Comparison of ENCODE assay signal across 13 mouse cellular contexts in the genomic region with DNA sequence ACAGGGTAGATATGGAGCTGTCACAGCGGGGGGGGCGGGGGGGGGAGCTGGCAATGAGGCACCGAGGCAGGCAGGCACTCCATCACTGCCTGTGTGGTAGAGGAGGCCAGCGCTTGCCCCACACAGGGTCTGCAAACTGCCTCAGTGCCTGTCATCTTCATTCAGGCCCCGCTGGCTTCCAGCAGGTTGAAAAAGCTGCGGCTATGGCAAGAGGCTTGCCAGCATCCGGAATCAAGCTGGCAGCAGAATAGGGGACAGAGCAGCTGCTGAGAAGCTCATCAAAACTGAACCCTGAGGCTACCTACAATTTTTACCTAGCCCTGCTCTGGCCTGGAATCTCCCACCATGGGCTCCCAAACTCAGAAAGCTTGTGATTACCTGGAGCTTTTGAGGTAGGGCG. TPM values are rescaled to one million over a fixed set of nuclear protein-coding genes. Genes with fewer than 3 reads are reported as not detected.
DNase-seq lines count a peak whose midpoint lies in the region; ATAC-seq and TF ChIP-seq lines count a peak whose summit lies in the region.
"Had no signal": no experiment of that assay in that cellular context is flagged by ENCODE, and none has a peak within 500 bp of the region (broad histone marks: within the 10 kb centered on the region; RNA-seq: fewer than 3 reads in every experiment).

No protein-coding gene starts in this region.

- no peak for DNase-seq in layer of hippocampus, adult 2 months (ENCODE audit: low spot score in 2 of 2)
- DNase-seq in layer of hippocampus, adult 18-20 months (ENCODE audit: low spot score in 2 of 2): no peak
- DNase-seq in brain, embryonic 14.5 days (ENCODE audit: low read depth): peak; percentile 74
- peak; percentile 49 for DNase-seq in forebrain, postnatal 0 days
- DNase-seq in midbrain, postnatal 0 days (ENCODE audit: low spot score): peak; percentile 74
- no peak for DNase-seq in layer of hippocampus, postnatal 14 days (ENCODE audit: low spot score in 2 of 2)
- DNase-seq in right cerebral cortex, postnatal 10 days (ENCODE audit: low spot score in 2 of 2): no peak
- DNase-seq: cerebellum, adult 9-10 months; gastrocnemius, postnatal 14 days; kidney, adult 8-10 months; liver, embryonic 13.5 days; right cerebral cortex, postnatal 25 days had no signal

- peaks cover 20% of the 10 kb centered on the region for H3K4me1 ChIP-seq in forebrain, postnatal 0 days (ENCODE audit: insufficient read depth)
- peaks cover 32% of the 10 kb centered on the region for H3K4me1 ChIP-seq in midbrain, postnatal 0 days (ENCODE audit: insufficient read depth, low read length)
- H3K4me1 ChIP-seq: liver, embryonic 13.5 days had no signal

- H3K4me3 ChIP-seq in layer of hippocampus, adult 2 months: no peak overlapping the region
- no peak overlapping the region for H3K4me3 ChIP-seq in forebrain, postnatal 0 days (ENCODE audit: low read depth, low read length)
- H3K4me3 ChIP-seq in midbrain, postnatal 0 days (ENCODE audit: low read depth, low read length): no peak overlapping the region
- H3K4me3 ChIP-seq: liver, embryonic 13.5 days had no signal

- H3K36me3 ChIP-seq in forebrain, postnatal 0 days (ENCODE audit: insufficient read depth): 0 out of 2 replicates have a peak, but pooled peaks cover 4% of the 10 kb centered on the region
- H3K36me3 ChIP-seq in midbrain, postnatal 0 days (ENCODE audit: insufficient read depth, low read length): no peaks in the 10 kb centered on the region
- H3K36me3 ChIP-seq: liver, embryonic 13.5 days had no signal

- no peaks in the 10 kb centered on the region for H3K27me3 ChIP-seq in forebrain, postnatal 0 days (ENCODE audit: insufficient read depth, low read length)
- no peaks in the 10 kb centered on the region for H3K27me3 ChIP-seq in midbrain, postnatal 0 days (ENCODE audit: insufficient read depth, low read length)

- 10% methylated on average over 8 of the region's 8 CpGs for WGBS in forebrain, postnatal 0 days
- WGBS in midbrain, postnatal 0 days: 17% methylated on average over 8 of the region's 8 CpGs

- H3K9ac ChIP-seq in forebrain, postnatal 0 days: no peak overlapping the region
- 0 out of 2 replicates have a peak overlapping the region, but pooled peaks have one; percentile 29 for H3K9ac ChIP-seq in midbrain, postnatal 0 days (replicated peaks; ENCODE audit: low read length, poor library complexity, severe bottlenecking)
- H3K9ac ChIP-seq: liver, embryonic 13.5 days had no signal

- TF ChIP-seq POLR2A in brain, embryonic 14.5 days (IDR thresholded peaks at IDR 0.05; ENCODE audit: borderline replicate concordance, extremely low read depth, insufficient read depth, insufficient read length, poor library complexity, severe bottlenecking): no peak

- peak overlapping the region; percentile 87 for H3K27ac ChIP-seq in layer of hippocampus, adult 2 months
- H3K27ac ChIP-seq in forebrain, postnatal 0 days (ENCODE audit: low read depth, low read length): 0 out of 2 replicates have a peak overlapping the region, but pooled peaks have one; percentile 15
- peak overlapping the region; percentile 43; the same call in 1 of the 2 replicates for H3K27ac ChIP-seq in midbrain, postnatal 0 days (ENCODE audit: low read depth, low read length)
- H3K27ac ChIP-seq: liver, embryonic 13.5 days had no signal

- no peak overlapping the region for H3K4me2 ChIP-seq in forebrain, postnatal 0 days (ENCODE audit: low read depth)
- no peak overlapping the region for H3K4me2 ChIP-seq in midbrain, postnatal 0 days (ENCODE audit: low read depth, low read length, poor library complexity, severe bottlenecking)
- H3K4me2 ChIP-seq: liver, embryonic 13.5 days had no signal

- ATAC-seq in forebrain, postnatal 0 days: peak; percentile 10; the same call in 1 of the 2 replicates
- no peak for ATAC-seq in midbrain, postnatal 0 days (ENCODE audit: low FRiP score)
- ATAC-seq: activated CD4-positive, CD25-positive, alpha-beta regulatory T cell, adult 4 months had no signal

- TF ChIP-seq CTCF in layer of hippocampus, adult 2 months (conservative IDR thresholded peaks at IDR 0.05): no peak
- no peak for TF ChIP-seq CTCF in brain, embryonic 14.5 days (IDR thresholded peaks at IDR 0.05; ENCODE audit: borderline replicate concordance, extremely low read depth, insufficient read depth, insufficient read length)
- no peak for TF ChIP-seq CTCF in forebrain, postnatal 0 days (IDR thresholded peaks at IDR 0.05; ENCODE audit: low read depth)
- no peak for TF ChIP-seq CTCF in midbrain, postnatal 0 days (IDR thresholded peaks at IDR 0.05)

- no peaks in the 10 kb centered on the region for H3K9me3 ChIP-seq in forebrain, postnatal 0 days (ENCODE audit: low read length)
- no peaks in the 10 kb centered on the region for H3K9me3 ChIP-seq in midbrain, postnatal 0 days (ENCODE audit: low read length)
- H3K9me3 ChIP-seq: liver, embryonic 13.5 days had no signal

RNA-seq across cellular contexts. Expression of gene Lrrn2, which starts 37.5 kb away (rescaled TPM):
- 100 to 1,000 TPM; 218 to 236 TPM for total RNA-seq in layer of hippocampus, adult 2 months (2021)
- 100 to 1,000 TPM; 213 to 214 TPM for total RNA-seq in layer of hippocampus, adult 18-20 months (2021)
- 43.4 and 54.4 TPM in 2 replicates for polyA plus RNA-seq in brain, embryonic 14.5 days (2012; rRNA removed)
- total RNA-seq in forebrain, postnatal 0 days (2014; rRNA removed): 31.6 and 44.6 TPM in 2 replicates
- polyA plus RNA-seq in forebrain, postnatal 0 days (2015; fragmentation: Nextera tagmentation; extraction: Ambion mirVana): 76.8 and 90.9 TPM in 2 replicates
- total RNA-seq in midbrain, postnatal 0 days (2014; rRNA removed): 44.6 and 48.9 TPM in 2 replicates
- 74.4 and 76.6 TPM in 2 replicates for polyA plus RNA-seq in midbrain, postnatal 0 days (2015; fragmentation: Nextera tagmentation; extraction: Ambion mirVana)
- 100 to 1,000 TPM; 193 to 194 TPM for total RNA-seq in layer of hippocampus, postnatal 14 days (2021)
- polyA plus RNA-seq: activated CD4-positive, CD25-positive, alpha-beta regulatory T cell, adult 4 months had no signal

Comparison
In these comparisons a context has a peak if more than half of its experiments do, and no peak if none do; other contexts are left out.
1. DNase-seq: peak in brain, embryonic 14.5 days (single experiment), forebrain, postnatal 0 days (single experiment) and midbrain, postnatal 0 days (single experiment); none in layer of hippocampus, adult 2 months (0 of 2), layer of hippocampus, adult 18-20 months (0 of 2), layer of hippocampus, postnatal 14 days (0 of 2) and right cerebral cortex, postnatal 10 days (0 of 2).
2. H3K27ac ChIP-seq: peak in every context shown above with its lines; median percentile 87 in layer of hippocampus, adult 2 months; 43 in midbrain, postnatal 0 days; 15 in forebrain, postnatal 0 days.